Mouse (Mus musculus): Measurements from ENCODE around the gene Gstcd.

DNA sequence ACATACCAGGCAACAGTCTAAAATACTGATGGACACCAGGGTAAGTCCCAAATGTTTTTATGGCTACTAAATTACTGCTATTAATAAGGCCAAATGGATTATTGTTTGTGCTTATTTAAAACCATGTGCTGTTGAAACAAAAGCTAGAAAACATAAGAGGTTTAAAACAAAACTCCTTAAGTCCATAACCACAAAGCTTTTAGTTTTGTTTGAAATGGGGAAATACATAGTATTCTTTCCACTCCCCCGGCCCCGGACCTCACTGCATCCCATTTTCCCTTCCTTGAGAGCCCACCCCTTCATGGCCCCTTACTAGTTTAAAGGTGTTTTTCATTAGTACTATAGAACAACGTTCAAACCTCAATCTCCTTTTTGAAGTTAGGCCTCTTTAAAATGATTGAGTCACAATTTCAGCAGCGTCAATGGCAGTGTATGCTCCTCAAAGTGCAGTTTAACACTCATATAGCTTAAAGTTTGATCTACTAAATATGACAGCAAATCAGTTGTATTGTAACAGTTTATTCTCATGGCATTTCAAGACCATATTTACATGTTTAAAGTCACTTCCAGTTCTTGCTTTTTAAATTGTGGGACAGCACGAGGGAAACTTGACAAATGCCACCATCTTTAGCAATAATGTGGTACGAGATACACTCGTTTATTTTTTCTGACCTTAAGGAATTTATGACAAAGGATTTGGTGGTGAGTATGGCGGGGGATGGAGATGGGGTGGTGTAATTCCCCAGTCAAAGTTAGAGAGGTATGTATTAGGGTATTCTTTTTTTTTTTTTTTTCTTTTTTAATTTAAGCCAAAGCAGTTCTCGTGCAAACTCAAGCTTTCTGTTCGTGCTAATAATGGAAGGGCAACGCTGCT is 1.3 kb downstream of the Gstcd start:
- no peak for TF ChIP-seq CTCF (IDR thresholded peaks at IDR 0.05; ENCODE audit: control insufficient read depth, insufficient read depth, insufficient replicate concordance, low read depth, low read length)
- TF ChIP-seq POLR2A (IDR thresholded peaks at IDR 0.05; ENCODE audit: control insufficient read depth, low read depth, low read length): no peak

Measured in testis, adult 2 months (tissue).